Mouse (Mus musculus): ENCODE measurements around the gene Spaca3. TPM values are rescaled to one million over a fixed set of nuclear protein-coding genes. Genes with fewer than 3 reads are reported as not detected.

The Spaca3 gene
- polyA plus RNA-seq, 1 experiment from 2014 or later: not detected

- H3K9ac ChIP-seq (ENCODE audit: low read depth, low read length): no peak overlapping the region
- H3K27ac ChIP-seq (ENCODE audit: low read depth, low read length): no peak overlapping the region
- whole genome bisulfite sequencing: 33% methylated on average over 4 of the region's 4 CpGs
- no peak overlapping the region for H3K4me3 ChIP-seq (ENCODE audit: low read length)
- no peaks in the 10 kb centered on the region for H3K9me3 ChIP-seq (ENCODE audit: control insufficient read depth, low read length)
- no peak overlapping the region for H3K4me2 ChIP-seq (ENCODE audit: low read length)
- no peak for ATAC-seq
- no peaks in the 10 kb centered on the region for H3K36me3 ChIP-seq (ENCODE audit: control insufficient read depth, insufficient read depth, low read length)
- H3K27me3 ChIP-seq (replicated peaks; ENCODE audit: control insufficient read depth, insufficient read depth, low read length): no peaks in the 10 kb centered on the region
- H3K4me1 ChIP-seq (ENCODE audit: control insufficient read depth, insufficient read depth, low read depth, low read length): no peaks in the 10 kb centered on the region
These were observed 48.3 kb downstream of the Spaca3 start for GRCm38 (mm10) chr11:80906456-80906855.

GRCm38 (mm10) chr11:80907820-80908219 lies 49.7 kb downstream of the Spaca3 start:
- no peaks in the 10 kb centered on the region for H3K4me1 ChIP-seq (ENCODE audit: control insufficient read depth, insufficient read depth, low read depth, low read length)
- H3K36me3 ChIP-seq (ENCODE audit: control insufficient read depth, insufficient read depth, low read length): no peaks in the 10 kb centered on the region
- no peaks in the 10 kb centered on the region for H3K9me3 ChIP-seq (ENCODE audit: control insufficient read depth, low read length)
- ATAC-seq: no peak
- no peak overlapping the region for H3K27ac ChIP-seq (ENCODE audit: low read depth, low read length)
- no peak overlapping the region for H3K4me2 ChIP-seq (ENCODE audit: low read length)
- WGBS: 93% methylated on average over 6 of the region's 6 CpGs
- no peak overlapping the region for H3K4me3 ChIP-seq (ENCODE audit: low read length)
- H3K9ac ChIP-seq (ENCODE audit: low read depth, low read length): no peak overlapping the region
- H3K27me3 ChIP-seq (replicated peaks; ENCODE audit: control insufficient read depth, insufficient read depth, low read length): no peaks in the 10 kb centered on the region

- Histone ChIP-seq H3K9me3 (ENCODE audit: control insufficient read depth, low read length) (peaks cover 2% of the 10 kb centered on the region; the same call in 1 of the 2 replicates), H3K36me3 (ENCODE audit: control insufficient read depth, insufficient read depth, low read length) (no peaks in the 10 kb centered on the region), H3K4me2 (ENCODE audit: low read length) (no peak overlapping the region), H3K9ac (ENCODE audit: low read depth, low read length) (no peak overlapping the region), H3K27me3 (replicated peaks; ENCODE audit: control insufficient read depth, insufficient read depth, low read length) (no peaks in the 10 kb centered on the region), H3K4me3 (ENCODE audit: low read length) (no peak overlapping the region), H3K27ac (ENCODE audit: low read depth, low read length) (no peak overlapping the region), H3K4me1 (ENCODE audit: control insufficient read depth, insufficient read depth, low read depth, low read length) (no peaks in the 10 kb centered on the region)
- ATAC-seq: no peak
- 79% methylated on average over 5 of the region's 5 CpGs for WGBS
These were observed 54.6 kb downstream of the Spaca3 start for GRCm38 (mm10) chr11:80912721-80913120.

GRCm38 (mm10) chr11:80913408-80914024 lies 55.4 kb downstream of the Spaca3 start:
- 28% methylated on average over 4 of the region's 4 CpGs for WGBS
- no peaks in the 10 kb centered on the region for H3K36me3 ChIP-seq (ENCODE audit: control insufficient read depth, insufficient read depth, low read length)
- no peak for ATAC-seq
- H3K27ac ChIP-seq (ENCODE audit: low read depth, low read length): no peak overlapping the region
- H3K4me3 ChIP-seq (ENCODE audit: low read length): no peak overlapping the region
- H3K4me1 ChIP-seq (ENCODE audit: control insufficient read depth, insufficient read depth, low read depth, low read length): no peaks in the 10 kb centered on the region
- H3K9ac ChIP-seq (ENCODE audit: low read depth, low read length): no peak overlapping the region
- no peaks in the 10 kb centered on the region for H3K27me3 ChIP-seq (replicated peaks; ENCODE audit: control insufficient read depth, insufficient read depth, low read length)
- peaks cover 2% of the 10 kb centered on the region; the same call in 1 of the 2 replicates for H3K9me3 ChIP-seq (ENCODE audit: control insufficient read depth, low read length)
- no peak overlapping the region for H3K4me2 ChIP-seq (ENCODE audit: low read length)

Other genes starting within 250 kb of the Spaca3 start
- gene Myo1d, start 78.3 kb upstream of the Spaca3 start, polyA plus RNA-seq (2015; fragmentation: Nextera tagmentation; extraction: Ambion mirVana): 2.1 and 2.4 TPM in 2 replicates
- 18.2 and 23.4 TPM in 2 replicates for gene Tmem98, start 48.2 kb upstream of the Spaca3 start, polyA plus RNA-seq (2015; fragmentation: Nextera tagmentation; extraction: Ambion mirVana)

Measured in hindbrain, embryonic 16.5 days (tissue).